Mouse (Mus musculus) heart, embryonic 15.5 days (tissue): ENCODE results near the gene Ttbk2. TPM values are rescaled to one million over a fixed set of nuclear protein-coding genes. Genes with fewer than 3 reads are reported as not detected.

Experiments used
- ATAC-seq: fragments of 200-750 bp; cut with Nextera tagmentation; replicated peaks from 2 replicates; pipeline ENCODE4 v1.8.0; 2017; ENCODE audit warnings: low read depth, moderate TSS enrichment; ENCODE audit not compliant: insufficient number of reproducible peaks, insufficient read depth, low FRiP score
- H3K27ac ChIP-seq: fragments of 300-500 bp; sonication (generic); 2 replicates; pipeline ENCODE4 v1.5.1; 2015; ENCODE audit warnings: mild to moderate bottlenecking, inconsistent platforms
- H3K27me3 ChIP-seq: fragments of 300-500 bp; sonication (generic); 2 replicates; pipeline ENCODE4 v1.6.1; 2015; ENCODE audit warnings: inconsistent platforms
- H3K36me3 ChIP-seq: fragments of 300-500 bp; sonication (generic); 2 replicates; pipeline ENCODE4 v1.6.1; 2015; ENCODE audit warnings: mild to moderate bottlenecking, inconsistent platforms
- H3K4me1 ChIP-seq: fragments of 300-500 bp; sonication (generic); replicated peaks from 2 replicates; pipeline ENCODE4 v1.6.1; 2015; ENCODE audit warnings: inconsistent platforms
- H3K4me2 ChIP-seq: fragments of 300-500 bp; sonication (generic); 2 replicates; pipeline ENCODE4 v1.6.1; 2015; ENCODE audit warnings: inconsistent platforms, mild to moderate bottlenecking, moderate library complexity
- H3K4me3 ChIP-seq: fragments of 300-500 bp; sonication (generic); 2 replicates; pipeline ENCODE4 v1.5.1; 2015; ENCODE audit warnings: mild to moderate bottlenecking, inconsistent platforms
- H3K9ac ChIP-seq: fragments of 300-500 bp; sonication (generic); 2 replicates; pipeline ENCODE4 v1.6.1; 2015; ENCODE audit warnings: mild to moderate bottlenecking, inconsistent platforms
- H3K9me3 ChIP-seq: fragments of 300-500 bp; sonication (generic); replicated peaks from 2 replicates; pipeline ENCODE4 v1.6.1; 2016; ENCODE audit warnings: inconsistent platforms
- WGBS: fragments of 180-500 bp; shearing (Covaris S2); methylation state at CpG from one replicate; pipeline ENCODE4 v1.1.7; 2015; ENCODE audit warnings: mixed read lengths; 5-methylcytosine and 5-hydroxymethylcytosine counted together
- polyA plus RNA-seq: library from polyadenylated mRNA; unstranded; fragments of >200 nt; fragmentation: Nextera tagmentation; extraction: Ambion mirVana; gene quantifications from 2 replicates; pipeline ENCODE4 v1.2.1, GENCODE M21; 2015

Ttbk2 gene
- polyA plus RNA-seq, 1 experiment from 2014 or later: 2.4 TPM

- Histone ChIP-seq H3K9ac (no peak overlapping the region), H3K9me3 (no peaks in the 10 kb centered on the region), H3K4me3 (no peak overlapping the region), H3K27ac (no peak overlapping the region), H3K36me3 (peaks cover 36% of the 10 kb centered on the region), H3K4me1 (peaks cover 7% of the 10 kb centered on the region), H3K4me2 (no peak overlapping the region), H3K27me3 (no peaks in the 10 kb centered on the region)
- no peak for ATAC-seq
- WGBS: 49% methylated on average over 3 of the region's 3 CpGs
Measured at GRCm38 (mm10) chr2:120710948-120711347, 139.5 kb downstream of the Ttbk2 start.

- WGBS: 75% methylated on average over 3 of the region's 3 CpGs
- Histone ChIP-seq H3K27me3 (no peaks in the 10 kb centered on the region), H3K9me3 (no peaks in the 10 kb centered on the region), H3K4me3 (no peak overlapping the region), H3K4me2 (no peak overlapping the region), H3K36me3 (peaks cover 30% of the 10 kb centered on the region), H3K27ac (no peak overlapping the region), H3K4me1 (peaks cover 7% of the 10 kb centered on the region), H3K9ac (no peak overlapping the region)
- no peak for ATAC-seq
Measured at GRCm38 (mm10) chr2:120710154-120710553, 140.2 kb downstream of the Ttbk2 start.

DNA sequence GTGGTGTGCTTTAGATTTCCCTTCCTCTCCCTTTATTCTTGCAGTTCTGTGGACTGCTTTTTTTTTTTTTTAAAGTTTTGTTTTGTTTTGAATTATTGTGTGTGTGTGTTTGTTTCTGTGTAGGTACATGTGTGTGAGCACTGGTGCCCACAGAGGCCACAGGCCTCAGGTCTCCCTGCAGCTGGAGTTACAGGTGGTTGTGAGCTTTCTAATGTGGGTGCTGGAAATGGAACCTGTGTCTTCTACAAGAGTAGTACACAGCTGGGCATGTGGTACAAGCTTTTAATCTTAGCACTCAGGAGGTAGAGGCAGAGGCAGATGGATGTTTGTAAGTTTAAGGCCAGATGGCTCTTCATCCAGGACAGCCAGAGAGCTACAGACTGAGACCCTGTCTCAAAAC, 143.4 kb downstream of the Ttbk2 start:
- Histone ChIP-seq H3K27ac (no peak overlapping the region), H3K4me1 (peaks cover 7% of the 10 kb centered on the region), H3K9me3 (no peaks in the 10 kb centered on the region), H3K4me2 (no peak overlapping the region), H3K9ac (no peak overlapping the region), H3K36me3 (no peaks in the 10 kb centered on the region), H3K27me3 (no peaks in the 10 kb centered on the region), H3K4me3 (no peak overlapping the region)
- ATAC-seq: no peak

GRCm38 (mm10) chr2:120702675-120703074, 147.7 kb downstream of the Ttbk2 start:
- Histone ChIP-seq H3K4me3 (no peak overlapping the region), H3K9me3 (no peaks in the 10 kb centered on the region), H3K27me3 (no peaks in the 10 kb centered on the region), H3K4me2 (no peak overlapping the region), H3K4me1 (no peaks in the 10 kb centered on the region), H3K27ac (no peak overlapping the region), H3K9ac (no peak overlapping the region), H3K36me3 (peaks cover 6% of the 10 kb centered on the region; the same call in 1 of the 2 replicates)
- ATAC-seq: no peak
- WGBS: 65% methylated on average over 5 of the region's 5 CpGs

- no peaks in the 10 kb centered on the region for H3K27me3 ChIP-seq
- H3K4me1 ChIP-seq: no peaks in the 10 kb centered on the region
- ATAC-seq: no peak
- peaks cover 21% of the 10 kb centered on the region for H3K36me3 ChIP-seq
- H3K27ac ChIP-seq: no peak overlapping the region
- WGBS: 79% methylated on average over 3 of the region's 3 CpGs
- no peak overlapping the region for H3K4me2 ChIP-seq
- H3K9me3 ChIP-seq: no peaks in the 10 kb centered on the region
- H3K4me3 ChIP-seq: no peak overlapping the region
- no peak overlapping the region for H3K9ac ChIP-seq
Measured at GRCm38 (mm10) chr2:120700379-120700885, 150.0 kb downstream of the Ttbk2 start.

DNA sequence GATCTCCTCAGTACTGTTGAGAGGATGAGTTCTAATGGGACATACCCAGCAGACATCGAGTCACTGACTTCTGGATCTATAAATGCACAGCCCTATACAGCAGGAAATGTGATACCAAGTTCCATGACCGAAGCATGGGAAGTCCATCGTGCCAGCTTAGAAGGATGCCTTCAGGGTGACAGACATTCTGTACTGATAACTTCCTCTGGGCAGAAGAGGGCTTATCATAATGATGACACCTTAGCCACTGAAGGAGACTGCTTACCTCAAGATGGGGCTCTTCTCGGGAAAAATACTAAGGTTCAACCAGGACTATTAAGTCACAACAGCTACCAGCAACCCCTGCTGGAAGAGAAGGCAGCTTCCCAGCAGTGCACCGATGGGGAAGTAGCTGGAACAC, 152.6 kb downstream of the Ttbk2 start:
- Histone ChIP-seq H3K9ac (no peak overlapping the region), H3K4me2 (no peak overlapping the region), H3K36me3 (peaks cover 26% of the 10 kb centered on the region), H3K4me1 (no peaks in the 10 kb centered on the region), H3K27ac (no peak overlapping the region), H3K9me3 (no peaks in the 10 kb centered on the region), H3K27me3 (no peaks in the 10 kb centered on the region), H3K4me3 (no peak overlapping the region)
- no peak for ATAC-seq
- 67% methylated on average over 5 of the region's 5 CpGs for WGBS

Other genes starting within 250 kb of the Ttbk2 start
- 17.4 and 19.0 TPM in 2 replicates for gene Haus2, start 241.2 kb downstream of the Ttbk2 start, polyA plus RNA-seq
- 19.1 and 20.8 TPM in 2 replicates for gene Lrrc57, start 241.1 kb downstream of the Ttbk2 start, polyA plus RNA-seq
- 3.5 and 4.4 TPM in 2 replicates for gene Stard9, start 221.5 kb downstream of the Ttbk2 start, polyA plus RNA-seq
- 4.3 and 6.5 TPM in 2 replicates for gene Cdan1, start 476 bp downstream of the Ttbk2 start, polyA plus RNA-seq
- 17.5 and 21.3 TPM in 2 replicates for gene Ubr1, start 120.1 kb upstream of the Ttbk2 start, polyA plus RNA-seq
- gene Tmem62, start 126.4 kb upstream of the Ttbk2 start, polyA plus RNA-seq: 2.8 and 2.9 TPM in 2 replicates
- 41.9 and 42.9 TPM in 2 replicates for gene Ccndbp1, start 157.8 kb upstream of the Ttbk2 start, polyA plus RNA-seq
- 1.8 and 5.5 TPM in 2 replicates for gene Epb42, start 186.5 kb upstream of the Ttbk2 start, polyA plus RNA-seq
- 0.06 TPM in 1 of 2 replicates, not detected in the other for gene Tgm5, start 235.2 kb upstream of the Ttbk2 start, polyA plus RNA-seq